In genomic region chr13:113859392-113859776, GRCm38 (mm10) we compare ENCODE assay signal across 13 mouse cellular contexts.
DNase-seq lines count a peak whose midpoint lies in the region; ATAC-seq and TF ChIP-seq lines count a peak whose summit lies in the region.
"Had no signal": no experiment of that assay in that cellular context is flagged by ENCODE, and none has a peak within 500 bp of the region (broad histone marks: within the 10 kb centered on the region; RNA-seq: fewer than 3 reads in every experiment).

No protein-coding gene starts in this region.

- no peak overlapping the region for H3K27ac ChIP-seq in intestine, embryonic 15.5 days
- no peak overlapping the region for H3K27ac ChIP-seq in intestine, postnatal 0 days (ENCODE audit: low read depth, low read length)
- no peak overlapping the region for H3K27ac ChIP-seq in embryonic facial prominence, embryonic 11.5 days (replicated peaks; ENCODE audit: low read depth, low read length)
- H3K27ac ChIP-seq in liver, embryonic 14.5 days, result peak overlapping the region; percentile 69

- WGBS in intestine, embryonic 15.5 days, result 83% methylated on average over 11 of the region's 11 CpGs
- WGBS in intestine, postnatal 0 days, result 87% methylated on average over 11 of the region's 11 CpGs
- WGBS in embryonic facial prominence, embryonic 11.5 days, result 83% methylated on average over 11 of the region's 11 CpGs
- WGBS in liver, embryonic 14.5 days (ENCODE audit: insufficient replicate concordance), result 24% methylated on average over 11 of the region's 11 CpGs

- H3K36me3 ChIP-seq in intestine, embryonic 15.5 days, result no peaks in the 10 kb centered on the region
- H3K36me3 ChIP-seq in intestine, postnatal 0 days (ENCODE audit: control insufficient read depth, insufficient read depth), result no peaks in the 10 kb centered on the region
- no peaks in the 10 kb centered on the region for H3K36me3 ChIP-seq in embryonic facial prominence, embryonic 11.5 days (replicated peaks; ENCODE audit: control insufficient read depth, insufficient read depth, low read depth, low read length)
- no peaks in the 10 kb centered on the region for H3K36me3 ChIP-seq in liver, embryonic 14.5 days (replicated peaks; ENCODE audit: control insufficient read depth, insufficient read depth, low read depth)

- peak; percentile 67 for DNase-seq in R1 (ENCODE audit: low read depth, low spot score)
- no peak for DNase-seq in embryonic facial prominence, embryonic 11.5 days (ENCODE audit: low spot score)
- DNase-seq in liver, embryonic 14.5 days (ENCODE audit: low read depth in 3 of 3, low spot score in 3 of 3), result peak in 2 of 3 experiments; percentile 59 to 73
- no peak for DNase-seq in urinary bladder, adult 18-20 months (ENCODE audit: low spot score in 2 of 2)
- no peak for DNase-seq in gastrocnemius, adult 18-20 months (ENCODE audit: low spot score)
- DNase-seq: cerebellum, adult 2 months; gastrocnemius, postnatal 14 days; kidney, adult 8-10 months; lung, adult 18-20 months; thymus, postnatal 14 days had no signal

- H3K4me1 ChIP-seq in intestine, embryonic 15.5 days (replicated peaks), result no peaks in the 10 kb centered on the region
- no peaks in the 10 kb centered on the region for H3K4me1 ChIP-seq in intestine, postnatal 0 days (replicated peaks; ENCODE audit: control insufficient read depth, insufficient read depth, low read length)
- H3K4me1 ChIP-seq in embryonic facial prominence, embryonic 11.5 days (ENCODE audit: control insufficient read depth, insufficient read depth, low read length), result no peaks in the 10 kb centered on the region
- peaks cover 32 to 63% of the 10 kb centered on the region in 2 experiments for H3K4me1 ChIP-seq in liver, embryonic 14.5 days (replicated peaks; ENCODE audit: control insufficient read depth in 2 of 2, insufficient read depth in 2 of 2, low read length in 1 of 2)

- no peaks in the 10 kb centered on the region; the same call in 1 of the 2 replicates for H3K9me3 ChIP-seq in intestine, embryonic 15.5 days
- H3K9me3 ChIP-seq in intestine, postnatal 0 days (ENCODE audit: control insufficient read depth), result no peaks in the 10 kb centered on the region
- no peaks in the 10 kb centered on the region for H3K9me3 ChIP-seq in embryonic facial prominence, embryonic 11.5 days (replicated peaks; ENCODE audit: control insufficient read depth, low read length)
- no peaks in the 10 kb centered on the region for H3K9me3 ChIP-seq in liver, embryonic 14.5 days (ENCODE audit: control insufficient read depth, low read length)

- no peak overlapping the region for H3K4me3 ChIP-seq in intestine, embryonic 15.5 days (replicated peaks)
- H3K4me3 ChIP-seq in intestine, postnatal 0 days (ENCODE audit: low read depth, low read length), result no peak overlapping the region
- H3K4me3 ChIP-seq in embryonic facial prominence, embryonic 11.5 days (ENCODE audit: low read depth, low read length), result no peak overlapping the region
- H3K4me3 ChIP-seq in liver, embryonic 14.5 days (ENCODE audit: insufficient read depth in 1 of 2, low read depth in 2 of 2, low read length in 2 of 2), result peak overlapping the region; percentile 53 to 55

- TF ChIP-seq CTCF in intestine, postnatal 0 days (IDR thresholded peaks at IDR 0.05; ENCODE audit: low read depth), result no peak
- no peak for TF ChIP-seq CTCF in liver, embryonic 14.5 days (IDR thresholded peaks at IDR 0.05; ENCODE audit: low read depth)

- H3K27me3 ChIP-seq in intestine, embryonic 15.5 days (replicated peaks), result no peaks in the 10 kb centered on the region
- no peaks in the 10 kb centered on the region for H3K27me3 ChIP-seq in intestine, postnatal 0 days (replicated peaks; ENCODE audit: control insufficient read depth, insufficient read depth, low read length)
- no peaks in the 10 kb centered on the region for H3K27me3 ChIP-seq in embryonic facial prominence, embryonic 11.5 days (ENCODE audit: control insufficient read depth, insufficient read depth, low read length)
- H3K27me3 ChIP-seq in liver, embryonic 14.5 days (ENCODE audit: control insufficient read depth, insufficient read depth, low read length), result no peaks in the 10 kb centered on the region

- no peak overlapping the region for H3K4me2 ChIP-seq in intestine, embryonic 15.5 days (replicated peaks)
- H3K4me2 ChIP-seq in intestine, postnatal 0 days (replicated peaks; ENCODE audit: low read depth), result no peak overlapping the region
- H3K4me2 ChIP-seq in embryonic facial prominence, embryonic 11.5 days (ENCODE audit: low read depth, low read length), result no peak overlapping the region
- H3K4me2 ChIP-seq in liver, embryonic 14.5 days (ENCODE audit: low read depth), result peak overlapping the region; percentile 92

- H3K9ac ChIP-seq in intestine, embryonic 15.5 days, result no peak overlapping the region
- no peak overlapping the region for H3K9ac ChIP-seq in intestine, postnatal 0 days (ENCODE audit: low read depth, low read length)
- no peak overlapping the region for H3K9ac ChIP-seq in embryonic facial prominence, embryonic 11.5 days (replicated peaks; ENCODE audit: low read length)
- H3K9ac ChIP-seq in liver, embryonic 14.5 days (replicated peaks), result peak overlapping the region; percentile 38

- TF ChIP-seq EP300 in liver, embryonic 14.5 days (IDR thresholded peaks at IDR 0.05; ENCODE audit: low read depth), result no peak

- ATAC-seq in intestine, embryonic 15.5 days, result 0 out of 2 replicates have a peak, but pooled peaks have one; percentile 59
- ATAC-seq in intestine, postnatal 0 days, result no peak
- ATAC-seq in embryonic facial prominence, embryonic 11.5 days (replicated peaks; ENCODE audit: insufficient number of reproducible peaks, low FRiP score, low TSS enrichment, low read depth), result peak; percentile 30; the same call in 1 of the 2 replicates
- peak; percentile 83 for ATAC-seq in liver, embryonic 14.5 days (ENCODE audit: insufficient read depth)
- ATAC-seq in frontal cortex, adult (ENCODE audit: low TSS enrichment), result no peak

Comparison
In these comparisons a context has a peak if more than half of its experiments do, and no peak if none do; other contexts are left out.
1. ATAC-seq: peak in intestine, embryonic 15.5 days (single experiment), embryonic facial prominence, embryonic 11.5 days (single experiment) and liver, embryonic 14.5 days (single experiment); none in intestine, postnatal 0 days (single experiment) and frontal cortex, adult (single experiment).
2. H3K4me3 ChIP-seq: peak in liver, embryonic 14.5 days (2 of 2); none in intestine, embryonic 15.5 days (single experiment), intestine, postnatal 0 days (single experiment) and embryonic facial prominence, embryonic 11.5 days (single experiment).
3. DNase-seq: peak in R1 (single experiment) and liver, embryonic 14.5 days (2 of 3); none in embryonic facial prominence, embryonic 11.5 days (single experiment), urinary bladder, adult 18-20 months (0 of 2) and gastrocnemius, adult 18-20 months (single experiment).